Mouse (Mus musculus): ENCODE data around the gene Adap2.
"Not testable (repeated sequence)": the region's sequence is repeated elsewhere in the genome, so short reads cannot be mapped to it uniquely, and the experiment has no call there.

Gene Adap2

DNA sequence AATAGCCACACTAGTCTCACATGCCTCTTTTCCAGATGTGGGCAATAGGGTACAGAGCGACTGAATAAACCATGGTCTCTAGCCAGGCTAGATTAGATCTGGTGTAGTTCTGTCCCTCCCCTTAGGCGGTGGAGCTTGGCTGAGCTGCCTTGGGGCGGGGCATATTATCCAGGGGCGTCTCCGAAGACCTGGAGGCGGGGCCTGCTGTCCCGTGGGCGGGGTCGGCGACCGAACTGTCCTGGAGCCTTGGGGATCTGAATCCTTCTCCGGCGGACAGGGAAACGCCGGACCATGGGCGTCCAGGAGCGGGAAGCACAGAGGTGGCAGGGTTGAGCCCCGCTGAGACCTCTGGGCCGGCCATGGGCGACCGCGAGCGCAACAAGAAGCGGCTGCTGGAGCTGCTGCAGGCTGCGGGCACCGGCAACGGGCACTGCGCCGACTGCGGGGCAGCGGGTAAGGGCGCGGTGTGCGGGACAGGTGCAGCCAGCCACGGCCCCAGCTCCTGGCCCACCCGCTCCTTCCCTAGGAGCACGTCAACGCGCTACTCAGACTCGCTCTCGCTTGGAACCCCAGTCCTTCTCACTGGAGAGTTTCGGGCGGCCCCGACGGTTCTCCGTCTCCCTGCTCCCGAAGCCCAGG lies at the start of gene Adap2:
TSS of gene Adap2 (plus strand) at position 249 of the 639 bp plus-strand sequence.
- peak; percentile 87 for DNase-seq

DNA sequence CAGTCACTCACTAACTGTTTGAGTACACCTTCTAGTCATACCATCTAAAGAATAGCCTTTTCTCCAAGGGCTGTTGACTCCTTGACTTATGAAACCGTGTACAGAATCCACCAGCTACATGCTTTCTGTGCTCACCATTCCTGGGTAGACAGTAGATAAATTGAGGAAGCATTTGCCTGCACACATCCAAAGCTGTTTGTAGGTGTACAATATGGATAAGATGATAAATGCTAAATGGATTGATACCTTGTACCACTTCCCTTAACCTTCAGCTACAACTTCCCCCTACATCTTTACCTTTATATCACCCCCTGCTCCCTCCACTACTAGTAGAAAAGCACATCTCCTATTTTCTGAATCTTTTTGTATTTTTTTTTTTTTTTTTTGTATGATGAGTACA lies 49.5 kb upstream of the Adap2 start:
- no peak for DNase-seq

DNA sequence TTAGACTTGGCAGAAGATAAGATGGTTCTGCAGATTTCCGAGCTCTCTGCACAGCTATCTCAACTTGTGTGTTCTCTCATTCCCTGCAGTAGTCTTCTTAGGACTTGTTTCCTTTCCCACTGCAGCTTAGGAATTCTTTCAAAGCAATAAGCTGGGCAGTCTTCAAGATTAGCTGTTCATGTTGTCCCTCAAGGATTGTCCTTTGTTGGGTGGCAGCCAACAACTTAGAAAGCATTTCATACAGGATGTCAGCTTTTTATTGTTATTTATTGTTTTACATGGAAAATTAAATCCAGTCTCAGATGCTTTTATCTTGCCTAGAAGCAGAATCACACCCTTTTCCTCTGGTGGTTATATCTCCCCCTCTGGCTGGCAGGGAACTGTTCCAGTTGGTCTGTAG lies 37.5 kb upstream of the Adap2 start:
- DNase-seq, result no peak

DNA sequence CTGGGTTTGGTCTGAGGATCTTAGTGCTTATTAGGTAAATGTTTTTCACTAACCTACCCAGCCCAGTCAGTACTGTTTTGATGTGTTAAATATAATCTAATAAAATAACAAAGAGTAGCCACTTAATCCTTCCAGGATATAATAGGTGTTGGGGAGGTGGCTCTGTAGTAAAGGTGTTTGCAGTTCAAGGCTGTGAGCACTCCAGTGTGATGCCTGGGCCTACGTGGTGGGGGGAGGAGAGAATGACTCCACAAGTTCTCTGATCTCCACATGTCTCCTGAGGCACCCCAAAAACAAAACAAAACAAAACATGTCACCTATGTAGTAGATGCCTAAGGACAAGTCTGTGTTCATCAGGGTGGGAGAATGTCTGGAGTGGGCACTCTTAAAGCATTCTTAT lies 21.9 kb upstream of the Adap2 start:
- no peak for DNase-seq

DNA sequence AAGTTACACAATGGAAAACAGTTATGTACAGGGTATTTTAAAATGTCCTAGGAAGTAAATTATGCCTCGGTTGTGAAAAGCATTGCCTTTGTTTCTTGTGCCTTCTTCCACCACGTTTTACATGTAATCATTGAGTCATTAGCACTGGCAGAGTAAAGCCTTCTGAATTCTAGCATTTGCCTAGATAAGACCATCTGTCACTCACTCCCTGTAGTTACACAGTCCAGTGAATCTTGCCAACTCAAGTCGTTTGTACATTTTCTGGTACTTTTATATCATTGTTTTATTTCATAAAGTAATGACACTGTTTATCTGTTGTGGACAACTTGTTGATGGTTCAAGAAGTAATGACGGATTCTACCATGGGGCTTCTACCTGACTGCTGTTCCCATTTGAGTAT lies 19.2 kb upstream of the Adap2 start:
- no peak for DNase-seq

DNA sequence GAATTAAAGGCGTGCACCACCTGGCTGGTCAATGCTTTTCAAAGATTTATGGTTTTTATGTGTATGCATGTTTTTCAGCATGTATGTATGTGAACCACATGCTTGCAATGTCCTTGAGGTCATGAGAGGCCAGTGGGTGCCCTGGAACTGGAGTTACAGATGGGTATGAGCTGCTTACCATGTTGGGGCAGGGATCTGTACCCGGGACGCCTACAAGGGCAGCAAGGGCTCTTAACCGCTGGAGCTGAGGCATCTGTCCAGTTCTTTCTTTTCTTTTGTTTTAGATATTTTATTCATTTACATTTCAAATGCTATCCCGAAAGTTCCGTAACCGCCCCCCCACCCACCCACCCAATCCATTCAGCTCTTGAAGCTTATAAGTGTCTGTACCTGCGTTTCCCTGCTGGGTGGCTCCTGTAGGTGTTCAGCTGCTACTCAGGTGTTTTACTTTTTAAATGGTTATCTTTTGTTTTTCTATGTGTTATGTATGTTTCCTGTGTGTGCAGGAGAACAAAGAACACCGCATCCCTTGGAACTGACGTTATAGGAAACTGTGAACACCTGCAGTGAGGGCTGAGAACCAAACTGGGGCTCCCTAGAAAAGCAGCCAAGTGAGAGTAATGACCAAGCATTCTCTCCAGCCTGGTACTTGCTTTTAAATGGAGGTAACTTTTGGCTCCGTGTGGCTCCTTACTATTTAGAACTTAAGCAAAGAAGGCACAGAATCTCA lies 17.8 kb upstream of the Adap2 start:
- no peak for DNase-seq

DNA sequence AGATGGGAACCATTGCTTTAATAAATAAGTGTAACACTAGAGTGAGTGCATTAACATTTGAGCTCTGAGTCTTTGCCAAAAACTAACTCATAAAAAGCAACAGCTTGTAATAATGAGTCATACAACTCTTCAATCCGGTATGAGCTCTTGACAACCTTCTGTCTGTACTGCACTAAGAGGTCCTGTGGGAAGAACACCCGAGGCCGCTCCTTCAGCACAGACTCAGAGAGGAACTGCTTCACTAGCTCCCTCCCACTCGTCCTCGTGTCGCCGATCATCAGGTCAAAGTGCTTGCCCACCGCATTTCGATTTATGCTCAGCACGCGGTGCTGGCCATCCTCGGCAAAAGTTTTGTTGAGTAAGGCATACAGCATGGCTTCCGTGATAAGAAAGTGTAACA lies 17.1 kb upstream of the Adap2 start:
- no peak for DNase-seq

DNA sequence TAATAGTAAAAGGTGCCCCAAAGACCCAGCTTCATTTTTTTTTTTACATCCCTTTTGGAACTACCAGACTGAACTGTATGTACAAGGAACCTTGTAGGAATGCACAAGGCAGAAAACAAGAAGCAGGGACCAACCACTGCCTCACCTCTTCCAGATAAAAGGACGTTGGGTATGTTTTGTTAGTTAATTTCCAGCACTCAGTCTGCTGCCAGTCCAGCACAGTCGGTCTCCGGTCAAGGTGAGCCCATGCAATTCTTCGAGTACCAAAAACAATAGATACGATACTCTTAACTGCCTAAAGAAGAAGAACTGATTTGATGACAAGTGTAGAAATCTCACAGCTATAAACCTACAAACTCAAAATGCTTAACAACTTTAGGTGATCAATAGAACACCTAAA lies 16.1 kb upstream of the Adap2 start:
- DNase-seq, result no peak

DNA sequence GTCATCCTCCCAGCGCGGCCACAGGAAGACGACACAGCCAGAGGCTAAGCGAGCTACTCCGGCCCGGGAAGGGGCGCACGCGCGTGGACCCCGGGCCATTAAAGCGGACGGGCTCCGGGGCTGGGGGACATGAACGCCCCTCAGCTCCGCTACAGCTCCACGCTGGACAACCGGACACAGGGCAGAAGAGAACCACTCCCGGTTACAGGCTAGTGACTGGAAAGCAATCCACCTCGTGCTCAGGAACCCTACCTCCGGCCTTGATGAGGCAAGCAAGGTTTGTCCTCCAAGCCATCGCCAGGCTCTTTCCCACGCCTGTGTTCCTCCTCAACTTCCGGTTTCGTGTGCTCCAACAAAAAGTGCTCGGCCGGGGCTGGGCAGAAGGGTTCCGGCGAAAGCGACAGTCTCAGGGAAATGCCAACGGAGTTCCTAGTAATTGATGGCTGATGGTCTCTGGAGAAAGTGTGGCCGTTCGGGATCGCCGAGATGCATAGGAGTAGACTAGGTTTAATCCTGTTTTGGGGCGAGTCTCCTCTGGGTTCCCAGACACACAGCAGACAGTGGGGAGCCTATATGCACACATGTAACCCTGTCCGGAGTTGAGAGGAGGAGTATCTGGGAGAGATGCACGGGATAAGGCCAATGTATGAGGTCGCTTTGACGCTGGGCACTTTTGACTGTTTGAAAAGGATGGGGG lies 11.9 kb upstream of the Adap2 start, which contains the start of gene Tefm:
TSS of gene Tefm (minus strand) at position 351 of the 697 bp plus-strand sequence.
- DNase-seq, result peak; percentile 93

DNA sequence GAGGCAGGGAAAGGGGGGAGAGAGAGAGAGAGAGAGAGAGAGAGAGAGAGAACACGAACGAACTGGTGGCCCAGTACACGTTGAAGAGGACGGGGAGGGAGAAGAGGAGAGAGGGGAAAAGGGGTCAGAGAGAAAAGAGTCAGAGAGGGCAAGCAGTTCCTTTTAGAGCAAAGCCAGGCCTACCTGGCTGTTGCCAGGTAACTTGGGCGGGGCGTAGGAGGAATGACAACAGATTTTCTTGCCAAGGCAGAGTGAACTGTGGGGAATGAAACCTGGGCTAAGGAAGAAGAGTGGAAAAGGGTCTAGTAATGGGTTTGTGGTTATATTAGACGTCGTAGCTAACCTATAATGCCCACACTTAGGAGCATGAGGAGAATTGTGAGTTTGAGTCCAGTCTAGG lies 11.0 kb upstream of the Adap2 start:
- no peak for DNase-seq

DNA sequence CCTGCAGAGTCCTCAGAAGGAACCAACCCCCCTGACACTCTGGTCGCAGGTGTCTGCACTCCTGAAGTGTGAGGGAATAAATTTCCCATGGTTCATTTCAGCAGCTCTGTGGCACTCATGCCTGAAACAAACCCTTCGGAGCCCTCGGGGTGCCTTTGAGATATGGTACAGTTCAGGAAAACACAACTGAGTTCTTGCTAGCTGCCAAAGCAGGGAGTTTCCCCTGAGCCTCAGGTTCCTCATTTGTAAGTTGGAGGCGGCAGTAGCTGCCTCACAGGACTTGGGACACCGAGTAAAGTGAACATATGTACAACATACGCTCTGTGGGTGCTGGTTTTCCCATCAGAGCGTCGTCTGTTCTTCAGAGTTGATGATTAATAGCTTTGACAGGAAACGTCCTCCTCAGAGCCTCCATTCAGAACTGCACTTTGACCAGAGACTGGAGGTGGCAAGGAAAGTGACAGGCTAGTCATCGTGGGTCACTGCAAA lies 8.1 kb upstream of the Adap2 start:
- DNase-seq, result no peak

DNA sequence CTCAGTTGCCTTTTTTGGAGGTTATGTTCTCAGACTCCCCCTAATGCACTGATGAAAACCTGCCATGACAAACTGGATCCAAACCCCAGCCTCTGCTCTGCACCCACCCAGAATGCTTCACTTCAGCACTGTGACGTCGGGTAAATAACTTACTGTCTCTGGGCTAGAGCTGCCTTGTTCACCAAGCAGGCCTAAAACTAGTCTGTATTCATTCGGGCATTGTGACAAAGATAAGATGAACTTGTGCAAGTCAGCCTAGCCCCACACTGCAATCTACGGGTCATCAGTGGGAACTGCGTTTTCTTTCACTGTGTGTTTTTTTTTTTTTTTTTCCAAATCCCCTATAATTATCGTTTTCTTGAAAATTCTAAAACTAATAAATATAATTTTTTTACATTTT lies 6.2 kb upstream of the Adap2 start:
- DNase-seq, result peak; percentile 13

DNA sequence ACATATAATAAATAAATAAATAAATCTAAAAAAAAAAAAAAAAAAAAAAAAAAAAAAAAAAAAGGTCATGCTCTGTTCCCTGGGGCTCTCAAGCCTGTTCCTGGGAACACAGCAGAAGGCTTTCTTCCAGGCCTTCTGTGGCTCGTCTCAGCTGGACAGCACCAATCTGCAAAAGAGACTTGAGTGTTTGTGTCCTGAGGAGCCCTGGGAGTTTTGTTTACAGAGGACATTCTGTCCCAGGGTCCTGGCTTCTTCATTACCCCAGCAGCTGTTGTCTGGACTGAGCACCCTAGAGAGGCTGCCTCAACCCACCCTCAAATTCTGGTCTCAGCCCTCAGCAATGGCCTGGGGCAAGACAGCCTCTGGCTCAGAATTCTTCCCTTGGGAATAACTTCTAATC lies 5.6 kb upstream of the Adap2 start:
- DNase-seq, result no peak

DNA sequence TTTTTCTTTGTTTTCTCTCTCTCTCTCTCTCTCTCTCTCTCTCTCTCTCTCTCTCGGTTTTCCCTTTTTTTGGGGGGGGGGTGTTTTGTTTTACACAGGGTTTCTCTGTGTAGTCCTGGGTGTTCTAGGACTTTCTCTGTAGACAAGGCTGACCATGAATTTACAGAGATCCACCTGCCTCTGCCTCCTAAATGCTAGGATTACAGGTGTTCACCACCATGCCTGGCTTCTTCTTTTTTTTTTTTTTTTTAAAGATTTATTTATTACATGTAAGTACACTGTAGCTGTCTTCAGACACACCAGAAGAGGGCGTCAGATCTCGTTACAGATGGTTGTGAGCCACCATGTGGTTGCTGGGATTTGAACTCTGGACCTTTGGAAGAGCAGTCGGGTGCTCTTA lies 4.9 kb upstream of the Adap2 start:
- DNase-seq, result not testable (repeated sequence)

DNA sequence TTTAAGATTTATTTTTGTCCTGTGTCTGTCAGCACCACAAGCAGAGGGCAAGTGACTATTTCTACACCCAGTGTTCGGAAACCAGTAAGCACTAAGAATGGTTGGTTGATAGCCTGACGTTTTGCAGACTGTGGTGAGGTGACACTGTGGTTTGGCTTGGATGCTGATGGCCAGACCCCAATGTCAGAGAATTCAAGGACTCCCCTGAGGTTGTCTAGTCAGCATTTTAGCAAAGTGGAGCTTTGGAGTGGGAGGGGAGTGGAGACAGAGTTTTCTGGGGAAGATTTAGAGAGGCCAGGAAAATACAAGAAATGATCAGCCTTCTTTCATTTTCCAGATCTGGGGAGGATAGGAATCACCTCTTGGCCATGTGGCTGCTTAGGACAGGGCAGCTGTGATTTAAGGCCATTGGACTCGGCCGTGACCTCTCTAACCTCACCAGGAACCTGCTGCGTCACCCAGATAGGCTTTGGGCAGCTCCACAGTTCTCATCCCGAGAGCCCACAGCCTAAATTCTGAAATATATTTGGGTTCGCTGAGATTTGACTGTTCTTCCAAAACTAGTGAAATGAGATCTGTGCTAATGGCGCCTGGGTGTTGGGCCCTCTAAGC lies 4.4 kb upstream of the Adap2 start:
- no peak for DNase-seq

DNA sequence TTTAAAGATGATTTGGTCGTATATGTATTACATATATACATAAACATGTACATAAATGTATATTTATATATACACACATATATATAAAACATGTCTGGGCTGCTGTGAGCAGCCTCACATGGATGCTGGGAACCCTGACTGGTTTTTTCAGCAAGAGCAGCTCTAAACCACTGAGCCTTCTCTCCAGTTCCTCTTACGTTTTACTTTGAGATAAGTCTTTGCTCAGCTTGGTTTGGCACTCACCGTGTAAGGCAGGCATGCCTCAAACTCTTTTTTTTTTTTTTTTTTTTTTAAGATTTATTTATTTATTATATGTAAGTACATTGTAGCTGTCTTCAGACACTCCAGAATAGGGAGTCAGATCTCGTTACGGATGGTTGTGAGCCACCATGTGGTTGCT lies 3.3 kb upstream of the Adap2 start:
- no peak for DNase-seq

DNA sequence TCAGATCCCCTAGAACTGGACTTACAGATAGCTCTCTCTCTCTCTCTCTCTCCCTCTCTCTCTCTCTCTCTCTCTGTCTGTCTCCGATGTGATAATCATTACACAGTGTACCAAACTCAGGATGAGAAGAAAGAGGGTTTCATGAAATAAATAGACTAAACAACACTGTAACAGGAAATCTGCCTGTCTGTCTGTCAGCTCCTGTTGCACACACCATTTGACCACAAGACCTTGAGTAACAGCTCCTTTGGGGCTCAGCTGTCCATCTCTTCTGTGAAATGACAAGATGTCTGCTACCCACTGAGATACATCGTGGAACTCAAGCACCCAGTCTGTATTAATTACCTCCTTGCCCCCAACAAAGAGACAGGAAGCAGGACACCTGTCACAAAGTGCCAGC lies 2.4 kb upstream of the Adap2 start:
- DNase-seq, result no peak

DNA sequence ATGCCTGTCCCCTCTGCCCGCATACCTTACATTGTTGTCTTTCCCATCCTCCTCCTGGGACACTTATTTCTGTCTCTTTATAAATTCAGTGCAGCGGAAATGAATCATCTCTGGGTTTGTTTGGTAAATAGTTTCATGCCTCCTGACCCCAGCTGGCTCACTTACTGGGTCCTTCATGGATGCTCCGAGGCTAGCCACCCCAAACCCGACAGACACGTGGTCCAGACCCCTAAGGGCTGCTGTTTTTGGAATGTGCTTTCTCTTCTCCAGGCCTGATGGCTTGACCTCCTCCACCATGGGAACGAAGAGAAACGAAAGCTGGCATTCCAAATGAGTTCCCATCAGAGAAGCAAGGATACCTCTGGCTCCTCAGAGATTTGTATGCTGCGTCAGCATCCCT lies 1.5 kb upstream of the Adap2 start:
- no peak for DNase-seq

DNA sequence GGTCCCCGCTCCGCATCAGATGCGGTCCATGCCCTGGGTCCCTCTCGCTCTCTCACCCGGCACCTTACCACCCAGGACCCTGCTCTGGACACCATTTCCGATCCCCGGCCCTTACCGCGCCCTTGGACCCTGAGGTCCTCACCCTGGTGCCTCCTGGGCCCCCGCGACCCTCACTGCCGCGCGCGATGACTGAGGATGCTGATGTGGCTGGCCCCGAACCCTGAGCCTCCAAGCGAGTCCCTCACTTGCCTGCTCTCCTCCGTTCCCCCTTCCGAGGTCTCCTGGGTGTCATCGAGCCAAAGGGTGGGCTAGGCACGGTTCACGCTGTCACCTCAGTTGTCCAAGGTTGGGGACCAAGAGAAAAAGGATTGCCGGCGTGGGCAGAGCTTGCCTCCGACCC lies 596 bp downstream of the Adap2 start:
- no peak for DNase-seq

DNA sequence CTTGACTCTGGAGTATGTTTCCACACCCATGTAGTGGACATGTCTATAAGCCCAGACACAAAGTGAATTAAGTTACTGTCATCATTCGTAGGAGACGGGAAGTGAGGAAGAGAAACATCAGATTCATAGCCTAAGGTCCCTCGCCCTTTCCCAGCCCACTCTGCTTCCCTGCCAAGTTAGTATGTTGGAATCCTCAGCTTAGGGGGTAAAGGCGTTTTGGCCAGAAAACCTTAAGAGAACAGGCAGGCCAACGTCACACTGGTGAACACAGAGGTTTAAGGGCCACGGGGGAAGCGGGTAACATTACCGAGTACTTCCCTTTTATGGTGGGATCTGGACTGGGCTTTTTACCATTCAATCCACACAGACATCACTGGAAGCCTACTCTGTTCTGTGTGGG lies 1.6 kb downstream of the Adap2 start:
- DNase-seq, result no peak

DNA sequence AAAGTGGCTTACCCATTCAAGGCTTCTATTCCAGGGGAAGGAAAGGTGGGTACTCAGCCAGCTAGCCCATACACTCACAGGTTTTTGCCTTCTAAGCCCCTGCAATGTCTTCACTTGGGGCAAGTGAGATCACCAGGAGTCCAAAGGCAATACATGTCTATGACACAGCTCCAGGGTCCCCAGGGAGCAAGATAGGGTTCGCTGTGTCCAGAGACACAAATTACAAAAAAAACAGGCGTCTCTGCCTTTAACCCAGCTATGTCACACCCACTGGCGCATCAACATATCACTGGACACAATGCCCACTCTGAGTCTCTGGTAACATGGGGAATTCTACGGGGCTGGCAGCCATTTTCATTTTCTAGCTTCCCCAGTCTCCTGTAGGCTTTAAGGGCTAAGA lies 2.1 kb downstream of the Adap2 start:
- no peak for DNase-seq

DNA sequence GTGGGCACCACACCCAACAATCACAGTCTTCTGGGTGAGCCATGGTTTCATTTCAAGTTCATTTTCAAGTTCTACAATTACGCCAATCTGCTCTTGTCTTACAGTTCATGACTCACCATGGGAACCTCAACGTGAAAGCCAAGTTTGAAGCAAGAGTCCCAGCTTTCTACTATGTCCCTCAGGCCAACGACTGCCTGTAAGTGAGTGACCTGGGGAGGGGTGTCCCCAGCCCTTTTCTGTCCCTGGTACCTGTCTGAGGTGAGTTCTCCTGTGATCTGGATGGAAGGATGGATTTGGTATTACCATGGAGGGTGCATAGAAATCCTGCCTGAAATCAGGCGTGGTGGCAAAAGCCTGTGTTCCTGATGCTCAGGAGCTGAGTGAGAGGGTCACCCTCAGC lies 2.9 kb downstream of the Adap2 start:
- no peak for DNase-seq

DNA sequence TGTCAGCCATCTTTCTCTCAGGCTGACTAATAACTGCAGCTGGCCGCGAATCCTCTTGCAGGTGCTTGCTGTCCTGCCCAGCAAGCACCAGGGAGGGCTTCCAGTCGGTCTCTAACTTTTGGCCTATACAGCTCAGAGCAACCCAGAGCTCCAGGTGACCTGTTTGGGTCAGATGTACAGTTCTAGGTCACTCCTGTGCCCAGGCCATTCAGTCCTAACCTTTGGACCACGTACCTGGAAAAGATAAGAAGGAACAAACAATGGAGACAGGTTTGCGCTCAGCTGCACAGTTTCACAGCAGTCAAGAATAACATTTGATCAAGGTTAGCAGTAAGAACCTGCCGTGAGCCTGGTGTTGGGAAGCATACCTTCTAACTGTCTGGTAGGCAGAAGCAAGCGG lies 5.1 kb downstream of the Adap2 start:
- DNase-seq, result no peak

DNA sequence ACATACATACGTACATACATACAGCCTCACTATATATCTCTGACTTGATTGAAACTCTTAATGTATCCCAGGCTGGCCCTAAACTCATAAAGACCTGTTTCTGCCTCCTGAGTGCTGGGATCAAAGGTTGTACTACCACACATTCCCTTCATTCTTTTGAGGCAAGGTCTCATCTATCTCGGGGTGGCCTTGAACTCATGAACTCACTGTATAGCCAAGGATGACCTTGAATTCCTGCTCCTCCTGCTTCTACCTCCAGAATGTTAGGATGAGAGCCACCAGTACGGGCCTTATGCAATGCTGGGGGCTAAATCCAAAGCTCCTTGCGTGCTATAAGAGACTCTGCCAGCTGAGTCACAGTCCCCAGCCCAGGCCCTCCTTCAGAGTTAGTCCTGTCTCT lies 7.1 kb downstream of the Adap2 start:
- DNase-seq, result no peak
